Mouse (Mus musculus) embryonic facial prominence, embryonic 11.5 days (tissue): ENCODE measurements around the gene Idi2. TPM values are rescaled to one million over a fixed set of nuclear protein-coding genes. Genes with fewer than 3 reads are reported as not detected.
"Not testable (repeated sequence)": the region's sequence is repeated elsewhere in the genome, so short reads cannot be mapped to it uniquely, and the experiment has no call there.

Experiments
- ATAC-seq: fragments of 200-750 bp; cut with Nextera tagmentation; replicated peaks from 2 replicates; pipeline ENCODE4 v1.8.0; 2017; ENCODE audit warnings: low read depth; ENCODE audit not compliant: insufficient number of reproducible peaks, low FRiP score, low TSS enrichment
- DNase-seq: peaks from one replicate; pipeline ENCODE4 v3.0.0-alpha.2; 2015; ENCODE audit warnings: low spot score
- H3K27ac ChIP-seq: fragments of 300-500 bp; sonication (generic); replicated peaks from 2 replicates; pipeline ENCODE4 v1.5.1; 2014; ENCODE audit warnings: mild to moderate bottlenecking, low read depth, low read length, control low read depth
- H3K27me3 ChIP-seq: fragments of 300-500 bp; sonication (generic); 2 replicates; pipeline ENCODE4 v1.6.1; 2014; ENCODE audit warnings: mild to moderate bottlenecking, low read length, moderate library complexity, mixed read lengths; ENCODE audit not compliant: control insufficient read depth, insufficient read depth
- H3K36me3 ChIP-seq: fragments of 300-500 bp; sonication (generic); replicated peaks from 2 replicates; pipeline ENCODE4 v1.6.1; 2014; ENCODE audit warnings: low read depth, mild to moderate bottlenecking, low read length, moderate library complexity, mixed read lengths; ENCODE audit not compliant: control insufficient read depth, insufficient read depth
- H3K4me1 ChIP-seq: fragments of 300-500 bp; sonication (generic); 2 replicates; pipeline ENCODE4 v1.6.1; 2014; ENCODE audit warnings: low read length, mixed read lengths; ENCODE audit not compliant: control insufficient read depth, insufficient read depth
- H3K4me2 ChIP-seq: fragments of 300-500 bp; sonication (generic); 2 replicates; pipeline ENCODE4 v1.6.1; 2014; ENCODE audit warnings: low read depth, mild to moderate bottlenecking, control low read depth, low read length, moderate library complexity
- H3K4me3 ChIP-seq: fragments of 300-500 bp; sonication (generic); 2 replicates; pipeline ENCODE4 v1.5.1; 2014; ENCODE audit warnings: low read depth, low read length, control low read depth
- H3K9ac ChIP-seq: fragments of 300-500 bp; sonication (generic); replicated peaks from 2 replicates; pipeline ENCODE4 v1.6.1; 2014; ENCODE audit warnings: mild to moderate bottlenecking, control low read depth, low read length
- H3K9me3 ChIP-seq: fragments of 300-500 bp; sonication (generic); replicated peaks from 2 replicates; pipeline ENCODE4 v1.6.1; 2016; ENCODE audit warnings: mild to moderate bottlenecking, low read length, inconsistent platforms, mixed read lengths; ENCODE audit not compliant: control insufficient read depth
- WGBS: fragments of 180-500 bp; shearing (Covaris S2); extraction: QIAGEN DNeasy Blood & Tissue Kit; methylation state at CpG from one replicate; pipeline ENCODE4 v1.1.7; 2014; 5-methylcytosine and 5-hydroxymethylcytosine counted together
- polyA plus RNA-seq: library from polyadenylated mRNA; unstranded; fragments of >200 nt; fragmentation: Nextera tagmentation; extraction: Ambion mirVana; gene quantifications from 2 replicates; pipeline ENCODE4 v1.2.1, GENCODE M21; 2014

Gene Idi2
- polyA plus RNA-seq, 1 experiment from 2014 or later: not detected

DNA sequence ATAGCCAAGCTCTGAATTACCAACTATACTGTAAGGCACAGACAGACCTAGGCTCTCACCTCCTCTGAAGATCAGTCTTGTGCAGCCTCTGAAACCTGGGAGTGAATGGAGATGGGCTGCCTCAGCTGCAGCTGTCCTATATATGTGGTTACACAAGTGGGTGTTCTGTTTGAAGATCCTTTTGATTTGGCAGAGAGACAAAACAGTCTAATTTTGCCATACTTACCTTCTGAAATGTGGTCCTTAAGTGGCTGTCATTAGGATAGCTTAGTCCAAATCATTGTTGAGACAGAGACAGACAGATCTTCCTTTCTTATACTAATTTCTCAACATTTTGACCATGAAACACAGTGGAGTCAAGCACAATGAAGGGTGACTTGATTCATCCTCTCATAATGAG lies 4.5 kb upstream of the Idi2 start, which contains the start of gene Gm9745:
TSS of gene Gm9745 (minus strand) at position 101 of the 400 bp plus-strand sequence.
- H3K36me3 ChIP-seq, H3K9me3 ChIP-seq, H3K27ac ChIP-seq, DNase-seq, H3K4me3 ChIP-seq, H3K9ac ChIP-seq, ATAC-seq, H3K4me2 ChIP-seq, H3K27me3 ChIP-seq, H3K4me1 ChIP-seq: not testable (repeated sequence)

GRCm38 (mm10) chr13:8955127-8955526 lies 2.5 kb downstream of the Idi2 start:
- not testable (repeated sequence) for DNase-seq, H3K27me3 ChIP-seq, H3K36me3 ChIP-seq, H3K4me3 ChIP-seq, H3K27ac ChIP-seq, H3K4me1 ChIP-seq, H3K9ac ChIP-seq, H3K4me2 ChIP-seq, ATAC-seq, H3K9me3 ChIP-seq
- 100% methylated on average over 1 of the region's 2 CpGs for WGBS

DNA sequence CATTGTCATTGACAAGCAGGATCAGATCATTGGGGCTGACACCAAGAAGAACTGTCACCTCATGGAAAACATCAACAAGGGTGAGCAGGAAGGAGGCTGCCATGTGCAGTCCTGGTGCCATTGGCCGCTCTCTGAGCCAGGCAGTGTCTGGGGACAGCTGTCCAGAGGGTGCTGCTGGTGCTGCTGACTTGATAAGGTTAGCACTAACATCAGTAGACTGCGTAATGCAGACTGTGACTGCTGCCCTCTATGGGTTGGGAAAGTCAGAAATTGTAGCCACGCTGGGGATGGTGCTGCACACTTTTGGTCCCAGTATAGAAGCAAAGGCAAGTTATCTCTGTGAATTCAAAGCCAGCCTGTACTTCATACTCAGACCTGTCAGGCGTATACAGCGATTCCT lies 4.2 kb downstream of the Idi2 start:
- not testable (repeated sequence) for H3K9ac ChIP-seq, ATAC-seq, H3K4me3 ChIP-seq, H3K9me3 ChIP-seq, H3K4me1 ChIP-seq, H3K27ac ChIP-seq, H3K4me2 ChIP-seq, DNase-seq, H3K27me3 ChIP-seq, H3K36me3 ChIP-seq
- WGBS: no CpG with 5 or more reads among the region's 5 CpGs

GRCm38 (mm10) chr13:8959058-8959457 lies 6.4 kb downstream of the Idi2 start:
- not testable (repeated sequence) for H3K27ac ChIP-seq, DNase-seq, H3K36me3 ChIP-seq, H3K27me3 ChIP-seq, H3K9ac ChIP-seq, H3K4me1 ChIP-seq, ATAC-seq, H3K4me3 ChIP-seq, H3K4me2 ChIP-seq, H3K9me3 ChIP-seq
- WGBS: 88% methylated on average over 1 of the region's 5 CpGs

GRCm38 (mm10) chr13:8959554-8959953 lies 6.9 kb downstream of the Idi2 start:
- H3K36me3 ChIP-seq, H3K4me2 ChIP-seq, H3K27ac ChIP-seq, ATAC-seq, H3K9ac ChIP-seq, H3K9me3 ChIP-seq, H3K4me3 ChIP-seq, H3K27me3 ChIP-seq, DNase-seq, H3K4me1 ChIP-seq: not testable (repeated sequence)
- 90% methylated on average over 4 of the region's 6 CpGs for WGBS

DNA sequence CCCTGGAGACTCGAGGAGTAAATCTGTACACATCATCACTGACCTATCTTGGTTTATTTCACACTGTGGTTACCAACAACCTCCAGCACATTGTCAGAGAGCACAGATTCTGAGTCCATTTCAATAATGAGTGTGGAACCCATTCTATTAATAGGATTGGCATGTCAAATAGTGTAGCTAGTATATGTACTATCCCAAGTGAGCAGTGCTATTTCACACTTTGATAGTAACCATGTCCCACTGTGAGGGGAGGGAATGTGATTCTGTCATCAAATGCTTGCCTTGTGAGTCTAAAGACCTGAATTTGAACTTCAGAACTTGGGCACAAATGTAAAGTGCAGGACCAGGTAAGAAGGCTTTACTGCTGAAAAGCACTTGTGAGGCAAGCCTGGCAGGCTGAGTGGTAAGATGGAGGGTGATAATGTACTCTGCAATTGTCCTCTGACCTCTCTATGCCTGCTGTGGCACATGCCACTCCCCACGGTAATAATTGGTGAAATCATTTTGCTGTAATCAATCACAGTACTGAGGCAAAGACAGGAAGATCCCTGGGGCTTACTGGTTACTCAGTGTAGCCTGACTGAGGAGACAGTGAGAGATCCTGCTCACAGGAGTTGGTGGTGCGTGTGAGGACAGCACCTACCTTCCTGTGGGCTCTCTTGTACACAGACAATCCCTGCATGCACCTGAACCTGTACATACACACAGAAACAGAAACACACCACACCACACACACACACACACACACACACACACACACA lies 8.6 kb downstream of the Idi2 start:
- not testable (repeated sequence) for H3K4me2 ChIP-seq, H3K36me3 ChIP-seq, ATAC-seq, H3K27ac ChIP-seq, H3K9me3 ChIP-seq, H3K9ac ChIP-seq, DNase-seq, H3K27me3 ChIP-seq, H3K4me3 ChIP-seq, H3K4me1 ChIP-seq
- 56% methylated on average over 3 of the region's 3 CpGs for WGBS

DNA sequence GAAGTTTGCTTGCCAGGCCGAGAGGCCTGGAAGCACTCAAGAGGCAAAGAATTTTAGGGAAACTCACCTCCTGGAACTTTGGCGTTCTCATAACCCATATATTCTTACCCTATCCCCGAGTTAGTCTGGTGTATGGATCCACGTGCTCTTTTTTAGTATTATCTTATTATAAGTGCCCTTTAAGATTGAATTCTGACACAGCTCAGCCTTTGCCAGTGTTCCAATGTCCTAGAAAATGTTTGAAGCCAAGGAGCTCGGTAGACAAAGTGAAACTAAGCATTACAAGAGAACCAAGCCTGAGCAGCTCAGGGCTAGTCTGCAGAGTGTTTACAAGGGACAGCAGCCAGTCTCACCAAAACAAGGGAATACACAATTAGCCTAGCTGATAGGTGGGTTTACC lies 9.6 kb downstream of the Idi2 start:
- not testable (repeated sequence) for H3K27me3 ChIP-seq, H3K36me3 ChIP-seq, DNase-seq, H3K4me2 ChIP-seq, H3K27ac ChIP-seq, H3K4me3 ChIP-seq, H3K4me1 ChIP-seq, H3K9me3 ChIP-seq, ATAC-seq, H3K9ac ChIP-seq
- 34% methylated on average over 5 of the region's 5 CpGs for WGBS

- Histone ChIP-seq H3K4me1 (no peaks in the 10 kb centered on the region), H3K27me3 (no peaks in the 10 kb centered on the region), H3K9me3 (no peaks in the 10 kb centered on the region), H3K27ac (no peak overlapping the region), H3K36me3 (no peaks in the 10 kb centered on the region; the same call in none of the 2 replicates), H3K4me3 (no peak overlapping the region), H3K4me2 (no peak overlapping the region), H3K9ac (no peak overlapping the region)
- no peak for ATAC-seq
- no peak for DNase-seq
- WGBS: 94% methylated on average over 5 of the region's 5 CpGs
Measured at GRCm38 (mm10) chr13:8965224-8965623, 12.6 kb downstream of the Idi2 start.
